Mouse (Mus musculus): ENCODE measurements around the gene Dusp16. TPM values are rescaled to one million over a fixed set of nuclear protein-coding genes. Genes with fewer than 3 reads are reported as not detected.
A peak's percentile ranks its signal among the peaks of the same experiment; 100 is the strongest.
"Not testable (repeated sequence)": the region's sequence is repeated elsewhere in the genome, so short reads cannot be mapped to it uniquely, and the experiment has no call there.

The Dusp16 gene
- total RNA-seq, 2 experiments from 2014 or later: 22.2 to 25.6 TPM

- no peak for DNase-seq
- intact Hi-C loops (cut with DNase I): no loop called here
These were observed 89.3 kb downstream of the Dusp16 start for GRCm38 (mm10) chr6:134703053-134703690.

- intact Hi-C loops (cut with DNase I): no loop called here
These were observed 90.2 kb downstream of the Dusp16 start for GRCm38 (mm10) chr6:134702184-134702583.

DNA sequence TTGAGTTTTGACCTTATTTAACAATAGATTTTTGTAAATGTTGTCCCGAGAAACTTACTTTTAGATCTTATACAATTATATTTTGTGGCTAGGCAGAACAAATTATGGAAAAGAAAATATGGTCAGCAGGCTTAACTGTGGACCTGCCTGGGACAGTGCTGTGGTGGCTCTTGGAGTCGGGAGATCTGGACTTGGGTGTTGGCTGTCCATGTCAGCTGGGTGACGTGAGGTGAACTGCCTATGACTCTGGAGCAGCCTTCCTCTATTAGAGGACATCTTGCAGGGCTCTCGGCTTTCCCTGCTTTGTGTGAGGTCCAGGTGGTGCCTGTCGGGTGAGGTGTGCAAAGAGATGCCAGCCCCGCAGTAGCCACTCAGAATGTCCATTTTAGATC is 91.2 kb downstream of the Dusp16 start:
- intact Hi-C loops (cut with DNase I): no loop called here
- no peak for DNase-seq

More at GRCm38 (mm10) chr6:134702184-134702583, 90.2 kb downstream of the Dusp16 start:
- no peak for DNase-seq

- DNase-seq: peak in 1 of 2 experiments; percentile 11
- intact Hi-C loops (cut with DNase I): no loop called here
These were observed 91.8 kb downstream of the Dusp16 start for GRCm38 (mm10) chr6:134700451-134701210.

- no peak for DNase-seq
- intact Hi-C loops (cut with DNase I): no loop called here
These were observed 94.2 kb downstream of the Dusp16 start for GRCm38 (mm10) chr6:134698243-134698642.

DNA sequence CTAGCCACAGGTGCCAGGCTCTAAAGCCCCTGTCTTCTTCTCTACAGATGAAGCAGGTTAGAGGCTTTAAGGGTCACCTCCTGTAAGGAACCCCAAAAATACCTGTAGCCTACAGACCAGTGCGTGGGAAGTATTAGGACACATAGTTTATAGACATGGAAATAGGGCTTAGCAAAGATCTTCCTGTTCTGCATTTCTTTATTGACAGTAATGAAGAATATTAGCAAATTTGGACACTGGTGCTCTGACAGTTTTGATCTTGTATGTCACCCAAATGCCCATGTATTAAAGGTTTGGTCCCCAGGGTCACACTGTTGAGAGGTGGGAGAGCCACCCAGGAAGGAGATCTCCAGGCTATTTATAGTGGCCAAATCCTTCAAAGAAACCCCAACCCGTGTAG is 95.9 kb downstream of the Dusp16 start:
- intact Hi-C loops (cut with DNase I): no loop called here
- DNase-seq: no peak

- intact Hi-C loops (cut with DNase I): no loop called here
These were observed 96.3 kb downstream of the Dusp16 start for GRCm38 (mm10) chr6:134696146-134696545.

GRCm38 (mm10) chr6:134695625-134696024 is 96.8 kb downstream of the Dusp16 start:
- intact Hi-C loops (cut with DNase I): no loop called here

More at GRCm38 (mm10) chr6:134696146-134696545, 96.3 kb downstream of the Dusp16 start:
- peak; percentile 59 to 67 for DNase-seq

DNA sequence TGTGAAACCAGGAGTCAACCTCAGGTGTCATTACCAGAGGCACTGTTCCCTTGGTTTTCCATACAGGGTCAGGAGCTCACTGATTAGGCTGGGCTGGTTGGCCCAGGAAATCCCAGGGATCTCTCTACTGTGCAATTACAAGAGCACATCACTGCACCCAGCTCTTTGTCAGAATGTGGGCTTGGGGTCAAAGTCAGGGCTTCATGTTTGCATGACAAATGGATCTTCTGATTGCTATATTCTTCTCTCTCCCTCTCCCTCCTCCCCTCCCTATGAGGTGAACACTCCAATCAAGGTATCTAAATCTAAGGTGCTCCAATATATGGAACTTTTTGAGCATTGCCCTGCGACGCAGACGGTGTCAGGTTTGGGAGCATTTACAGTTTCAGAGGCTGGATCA is 97.4 kb downstream of the Dusp16 start:
- intact Hi-C loops (cut with DNase I): no loop called here
- no peak for DNase-seq

More at GRCm38 (mm10) chr6:134695625-134696024, 96.8 kb downstream of the Dusp16 start:
- no peak for DNase-seq

DNA sequence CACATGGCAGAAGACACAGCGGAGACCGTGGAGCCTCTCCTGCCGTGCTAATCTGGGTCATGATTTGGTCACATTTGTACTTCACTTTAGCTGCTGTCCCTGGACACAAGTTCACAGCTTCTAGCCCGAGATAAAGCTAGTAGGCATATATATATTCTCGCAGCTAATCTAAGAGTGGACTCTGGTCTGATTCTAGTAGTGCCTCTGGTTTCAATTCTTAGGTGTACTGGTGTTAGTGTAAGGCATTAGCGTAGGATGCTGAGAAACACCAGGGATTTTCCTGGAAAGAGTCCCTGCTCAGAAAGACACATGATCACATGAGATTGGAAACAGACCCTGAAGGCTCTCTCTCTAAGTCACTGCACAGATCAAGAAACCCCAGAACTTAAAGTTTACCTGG is 97.9 kb downstream of the Dusp16 start:
- no peak for DNase-seq
- intact Hi-C loops (cut with DNase I): no loop called here

- intact Hi-C loops (cut with DNase I): no loop called here
- DNase-seq: no peak
These were observed 106.9 kb downstream of the Dusp16 start for GRCm38 (mm10) chr6:134685515-134685914.

- intact Hi-C loops (cut with DNase I): no loop called here
- no peak for DNase-seq
These were observed 107.4 kb downstream of the Dusp16 start for GRCm38 (mm10) chr6:134685040-134685439.

DNA sequence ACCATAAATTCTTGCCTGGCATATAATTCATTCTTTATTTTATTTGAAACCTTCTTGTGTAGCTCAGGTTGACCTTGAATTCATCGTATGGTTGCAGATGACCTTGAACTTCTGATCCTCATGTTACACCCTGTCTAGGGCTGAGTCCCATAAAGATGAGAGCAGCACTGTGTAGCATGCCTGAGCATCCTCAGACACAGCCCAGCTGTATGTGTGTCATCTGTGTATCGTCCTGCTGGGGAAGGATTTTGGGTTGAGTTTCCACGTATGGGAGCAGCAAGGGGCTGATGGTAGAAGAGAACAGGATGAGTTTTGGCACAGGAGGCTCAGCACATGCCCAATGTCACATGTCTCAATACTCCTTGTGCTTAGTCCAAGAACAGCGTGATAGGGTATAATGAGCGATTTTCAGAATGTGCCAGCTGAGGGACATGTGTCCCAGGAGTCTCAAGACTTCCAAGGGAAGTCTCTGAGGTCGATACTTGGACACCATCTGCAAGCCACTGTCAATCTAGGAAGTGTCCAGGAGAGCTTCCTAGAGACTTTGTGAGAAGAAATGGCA is 108.0 kb downstream of the Dusp16 start:
- intact Hi-C loops (cut with DNase I): no loop called here

GRCm38 (mm10) chr6:134679330-134679729 is 113.1 kb downstream of the Dusp16 start:
- DNase-seq; intact Hi-C loops (cut with DNase I): not testable (repeated sequence)

More for the DNA sequence above, 108.0 kb downstream of the Dusp16 start:
- DNase-seq: no peak

DNA sequence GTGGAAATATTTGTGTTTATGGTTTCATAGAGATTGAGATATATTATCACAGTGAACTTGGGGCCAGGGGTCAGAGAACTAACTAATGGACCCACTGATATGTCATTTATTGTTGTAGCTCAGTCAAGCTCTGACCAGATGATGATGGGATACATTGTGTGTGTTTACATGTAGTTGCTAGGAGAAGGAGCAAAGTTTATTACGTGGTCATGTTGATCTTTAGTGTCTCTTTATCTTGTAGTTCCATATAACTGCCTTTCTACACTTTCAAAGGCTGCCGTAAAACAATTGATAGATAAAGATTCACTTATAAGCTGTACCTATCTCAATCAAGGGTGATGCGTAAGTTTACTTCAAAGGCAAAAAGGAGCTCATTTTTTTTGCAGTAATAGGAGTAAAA is 114.4 kb downstream of the Dusp16 start:
- intact Hi-C loops (cut with DNase I): no loop called here

GRCm38 (mm10) chr6:134677504-134677903 is 114.9 kb downstream of the Dusp16 start:
- no peak for DNase-seq
- intact Hi-C loops (cut with DNase I): no loop called here

More for the DNA sequence above, 114.4 kb downstream of the Dusp16 start:
- DNase-seq: no peak

DNA sequence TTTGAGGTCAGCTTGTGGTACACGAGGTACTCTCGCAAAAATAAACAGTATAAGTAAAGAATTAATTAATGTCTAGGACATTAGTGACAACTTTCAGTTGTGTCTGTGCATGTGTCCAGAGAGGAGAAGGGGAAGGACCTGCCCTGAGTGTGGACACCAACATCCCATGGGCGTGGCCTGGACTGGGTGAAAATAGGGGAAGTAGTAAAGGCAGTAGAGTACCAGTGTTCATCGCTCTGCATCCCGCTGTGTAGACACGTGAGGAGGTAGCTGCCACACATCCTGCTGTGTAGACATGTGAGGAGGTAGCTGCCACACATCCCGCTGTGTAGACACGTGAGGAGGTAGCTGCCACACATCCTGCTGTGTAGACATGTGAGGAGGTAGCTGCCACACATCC is 118.7 kb downstream of the Dusp16 start:
- DNase-seq; intact Hi-C loops (cut with DNase I): not testable (repeated sequence)

GRCm38 (mm10) chr6:134670881-134671411 is 121.5 kb downstream of the Dusp16 start:
- peak; percentile 43 to 54 for DNase-seq
- intact Hi-C loops (cut with DNase I): no loop called here

DNA sequence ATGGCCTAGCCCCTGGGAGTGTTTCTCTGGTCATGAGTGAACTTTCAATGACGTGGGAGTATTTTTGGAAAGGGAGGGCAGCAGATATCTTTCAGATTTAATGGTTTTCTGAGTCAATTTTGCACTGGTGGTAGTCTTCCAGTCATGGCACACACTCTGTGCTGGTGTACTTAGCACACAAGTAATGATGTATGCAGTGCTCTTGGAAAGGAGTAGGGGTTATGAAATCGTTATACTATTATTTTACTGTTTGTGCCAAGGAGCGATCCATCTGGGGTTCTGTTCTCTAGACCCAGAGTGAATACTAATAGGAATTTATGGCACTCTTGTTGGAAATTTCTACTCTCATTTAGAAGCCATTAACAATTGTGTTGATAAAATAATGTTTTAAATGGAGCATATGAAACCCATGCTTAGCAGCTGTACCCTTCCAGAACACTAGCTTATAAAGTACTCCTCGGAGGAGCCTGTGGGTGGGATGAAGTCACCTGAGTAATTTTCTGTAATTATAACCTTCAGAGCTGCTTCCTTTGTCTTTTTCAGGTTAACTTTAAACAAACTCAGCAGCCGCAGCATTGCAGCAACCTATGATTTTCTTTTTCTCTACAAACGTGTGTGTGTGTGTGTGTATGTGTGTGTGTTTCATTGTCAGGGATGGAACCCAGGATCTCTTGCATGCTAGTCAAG is 123.1 kb downstream of the Dusp16 start:
- no peak for DNase-seq
- intact Hi-C loops (cut with DNase I): no loop called here

- intact Hi-C loops (cut with DNase I): no loop called here
These were observed 123.9 kb downstream of the Dusp16 start for GRCm38 (mm10) chr6:134668519-134668918.

GRCm38 (mm10) chr6:134665817-134666216 is 126.6 kb downstream of the Dusp16 start:
- intact Hi-C loops (cut with DNase I): no loop called here
- DNase-seq: no peak

More at GRCm38 (mm10) chr6:134668519-134668918, 123.9 kb downstream of the Dusp16 start:
- no peak for DNase-seq

Measured in heart, postnatal 36 days (tissue).